Mouse (Mus musculus) heart, postnatal 0 days (tissue): Measurements from ENCODE around the gene Hist2h4.

Experiments
- CTCF ChIP-seq: IDR thresholded peaks from 2 replicates; pipeline ENCODE4 v1.5.1; 2016; ENCODE audit warnings: antibody characterized with exemption, control low read depth, low read depth
- EP300 ChIP-seq: IDR thresholded peaks from 2 replicates; pipeline ENCODE4 v1.6.1; 2016; ENCODE audit warnings: antibody characterized with exemption, low read depth

GRCm38 (mm10) chr3:96277428-96277799 is 14.3 kb upstream of the Hist2h4 start:
- TF ChIP-seq EP300 (no peak), CTCF (0 out of 2 replicates have a peak, but pooled peaks have one; percentile 8)
